Mouse (Mus musculus) embryonic facial prominence, embryonic 15.5 days (tissue): ENCODE measurements around the gene Sec13. TPM values are rescaled to one million over a fixed set of nuclear protein-coding genes. Genes with fewer than 3 reads are reported as not detected.

ENCODE experiments used
- ATAC-seq: fragments of 200-750 bp; cut with Nextera tagmentation; 2 replicates; pipeline ENCODE4 v1.8.0; 2017; ENCODE audit warnings: low read depth, moderate TSS enrichment; ENCODE audit not compliant: insufficient number of reproducible peaks, low FRiP score, low TSS enrichment
- H3K27ac ChIP-seq: fragments of 300-500 bp; sonication (generic); replicated peaks from 2 replicates; pipeline ENCODE4 v1.5.1; 2015; ENCODE audit warnings: mild to moderate bottlenecking, inconsistent platforms
- H3K27me3 ChIP-seq: fragments of 300-500 bp; sonication (generic); 2 replicates; pipeline ENCODE4 v1.6.1; 2015; ENCODE audit warnings: inconsistent platforms
- H3K36me3 ChIP-seq: fragments of 300-500 bp; sonication (generic); 2 replicates; pipeline ENCODE4 v1.6.1; 2015; ENCODE audit warnings: mild to moderate bottlenecking, inconsistent platforms
- H3K4me1 ChIP-seq: fragments of 300-500 bp; sonication (generic); 2 replicates; pipeline ENCODE4 v1.6.1; 2015; ENCODE audit warnings: inconsistent platforms
- H3K4me2 ChIP-seq: fragments of 300-500 bp; sonication (generic); replicated peaks from 2 replicates; pipeline ENCODE4 v1.6.1; 2015; ENCODE audit warnings: mild to moderate bottlenecking, inconsistent platforms
- H3K4me3 ChIP-seq: fragments of 300-500 bp; sonication (generic); replicated peaks from 2 replicates; pipeline ENCODE4 v1.5.1; 2015; ENCODE audit warnings: mild to moderate bottlenecking, inconsistent platforms
- H3K9ac ChIP-seq: fragments of 300-500 bp; sonication (generic); 2 replicates; pipeline ENCODE4 v1.6.1; 2015; ENCODE audit warnings: inconsistent platforms
- H3K9me3 ChIP-seq: fragments of 300-500 bp; sonication (generic); replicated peaks from 2 replicates; pipeline ENCODE4 v1.6.1; 2016; ENCODE audit warnings: inconsistent platforms
- WGBS: fragments of 180-500 bp; shearing (Covaris S2); methylation state at CpG from one replicate; pipeline ENCODE4 v1.1.7; 2015; 5-methylcytosine and 5-hydroxymethylcytosine counted together
- polyA plus RNA-seq: library from polyadenylated mRNA; unstranded; fragments of >200 nt; fragmentation: Nextera tagmentation; extraction: Ambion mirVana; gene quantifications from 2 replicates; pipeline ENCODE4 v1.2.1, GENCODE M21; 2015

Gene Sec13
- polyA plus RNA-seq, 1 experiment from 2014 or later, result 283 TPM

DNA sequence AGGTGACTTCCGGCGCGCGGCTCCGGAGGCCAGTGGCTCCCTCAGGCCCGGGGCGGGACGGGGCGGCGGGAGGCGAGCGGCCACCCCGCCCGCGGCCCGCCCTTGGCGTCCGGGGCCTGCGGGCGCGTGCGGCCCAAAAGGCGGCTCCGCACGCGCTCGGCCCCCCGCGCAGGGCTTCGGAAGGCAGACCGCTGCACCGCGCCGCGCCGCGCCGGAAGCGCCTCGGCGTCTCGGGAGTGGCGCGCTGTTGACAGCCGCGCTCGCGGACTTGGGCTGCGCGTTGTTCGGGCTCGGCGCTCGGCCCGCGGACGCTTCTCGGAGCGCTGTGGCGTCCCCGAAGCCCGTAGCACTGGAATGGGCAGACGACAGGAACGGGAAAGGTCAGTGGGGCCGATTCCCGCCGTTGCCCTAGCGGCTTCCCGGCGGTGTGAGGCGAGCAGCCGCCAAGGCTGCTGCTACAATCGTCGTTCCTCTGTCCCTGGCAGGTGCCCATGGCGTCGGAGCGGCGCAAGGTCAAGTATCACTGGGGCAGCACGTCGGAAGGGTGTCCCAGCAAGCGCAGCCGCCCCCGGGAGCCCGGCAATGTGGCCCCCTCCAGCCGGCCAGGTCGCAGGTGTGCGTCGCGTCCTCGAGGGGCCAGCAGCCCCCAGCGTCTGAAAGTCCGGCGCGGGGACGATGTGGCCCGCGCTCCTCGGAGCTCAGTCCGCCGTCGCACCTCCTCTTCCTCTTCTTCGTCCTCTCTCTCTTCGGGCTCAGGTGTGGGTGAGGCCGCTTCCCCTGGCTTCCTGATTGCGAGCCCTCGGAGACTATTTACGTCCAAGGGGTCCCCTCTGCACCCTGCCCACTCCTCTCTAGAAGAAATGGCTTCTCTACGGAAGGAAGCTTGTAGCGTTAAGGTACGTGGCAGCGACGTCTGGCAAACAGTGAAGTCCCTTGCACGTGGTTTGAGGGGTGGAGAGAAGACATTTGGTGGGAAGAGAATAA, 43.0 kb downstream of the Sec13 start:
- WGBS, result under 1% methylated on average over 113 of the region's 113 CpGs
- peaks cover 27% of the 10 kb centered on the region for H3K36me3 ChIP-seq
- H3K4me2 ChIP-seq, result peak overlapping the region; percentile 93
- peaks cover 22% of the 10 kb centered on the region for H3K4me1 ChIP-seq
- peak overlapping the region; percentile 52 for H3K9ac ChIP-seq
- peak overlapping the region; percentile 88 for H3K27ac ChIP-seq
- peak; percentile 69 for ATAC-seq
- peak overlapping the region; percentile 65 for H3K4me3 ChIP-seq
- no peaks in the 10 kb centered on the region for H3K9me3 ChIP-seq
- no peaks in the 10 kb centered on the region for H3K27me3 ChIP-seq

DNA sequence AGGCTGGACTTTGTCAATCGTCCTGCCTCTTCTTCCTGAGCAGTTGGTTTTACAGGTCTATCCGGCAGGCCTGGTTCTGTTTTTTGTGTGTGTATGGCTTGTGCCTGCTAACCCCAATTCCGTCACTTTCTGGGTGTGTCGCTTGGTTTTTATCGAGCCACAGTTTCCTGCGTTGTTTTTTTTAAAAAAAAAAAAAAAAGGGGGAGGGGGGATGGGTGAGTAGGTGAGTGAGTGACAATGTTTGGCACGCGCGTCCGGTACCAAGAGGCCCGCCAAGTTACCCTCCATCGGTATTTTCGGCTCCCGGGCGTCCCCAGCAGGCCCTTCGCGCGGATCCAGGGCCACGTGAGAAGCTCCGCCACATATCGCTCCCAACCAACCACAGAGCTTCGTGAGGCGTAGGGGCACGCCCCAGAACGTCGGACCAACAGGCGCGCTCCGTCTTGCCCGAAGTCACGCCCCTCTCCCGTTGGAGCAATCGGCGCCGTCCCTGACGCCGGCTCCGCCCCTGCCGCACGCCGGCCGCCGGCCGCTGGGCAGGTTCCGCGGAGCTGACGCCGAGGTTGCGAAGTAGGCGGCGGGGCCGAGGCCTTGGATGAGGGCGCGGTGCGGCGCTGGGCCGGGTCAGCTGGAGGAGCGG, 43.8 kb downstream of the Sec13 start, which contains the start of gene Tatdn2:
Gene Tatdn2 (plus strand): TSS at position 469 of the 640 bp plus-strand sequence.
- WGBS, result under 1% methylated on average over 58 of the region's 58 CpGs

DNA sequence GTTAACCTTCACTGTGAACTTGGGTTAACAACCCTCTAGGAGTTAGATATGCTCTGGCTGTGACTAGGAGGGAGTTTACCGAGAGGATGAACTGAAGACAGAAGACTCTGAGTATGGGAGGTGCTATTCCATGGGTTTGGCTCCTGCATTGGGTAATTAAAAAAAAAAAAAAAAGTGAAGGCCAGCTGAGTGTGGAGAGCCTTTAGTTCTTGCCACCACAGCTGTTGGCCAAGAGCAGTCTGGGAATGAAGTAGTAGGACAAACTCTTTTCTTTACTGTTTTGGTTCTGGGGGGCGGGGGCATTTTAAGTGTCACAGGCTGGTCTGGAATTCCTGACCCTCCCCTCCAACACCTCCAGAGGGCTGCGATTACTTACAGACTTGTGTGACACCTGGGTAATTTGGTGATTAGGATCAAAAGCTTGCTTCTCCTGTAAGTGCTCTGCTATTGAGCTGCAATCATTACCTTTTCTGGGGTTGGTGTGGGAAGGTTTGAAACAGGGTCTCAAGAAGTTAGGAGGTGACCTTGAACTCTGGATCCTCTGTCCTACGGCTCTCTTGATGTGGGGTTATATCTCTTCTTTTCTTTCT, 44.7 kb downstream of the Sec13 start:
- Histone ChIP-seq H3K9ac (0 out of 2 replicates have a peak overlapping the region, but pooled peaks have one; percentile 2), H3K9me3 (no peaks in the 10 kb centered on the region), H3K4me2 (peak overlapping the region; percentile 93), H3K4me1 (peaks cover 24% of the 10 kb centered on the region), H3K36me3 (peaks cover 11% of the 10 kb centered on the region), H3K4me3 (peak overlapping the region; percentile 65), H3K27me3 (no peaks in the 10 kb centered on the region), H3K27ac (peak overlapping the region; percentile 88)
- WGBS, result 72% methylated on average over 4 of the region's 4 CpGs
- ATAC-seq, result no peak

More for the DNA sequence above, 43.8 kb downstream of the Sec13 start, which contains the start of gene Tatdn2:
- Histone ChIP-seq H3K4me1 (peaks cover 22% of the 10 kb centered on the region), H3K9ac (peak within 1 kb of the TSS; percentile 52), H3K9me3 (no peaks in the 10 kb centered on the region), H3K27me3 (no peaks in the 10 kb centered on the region), H3K27ac (peak within 1 kb of the TSS; percentile 88), H3K4me2 (peak within 1 kb of the TSS; percentile 93), H3K36me3 (peaks cover 19% of the 10 kb centered on the region), H3K4me3 (peak within 1 kb of the TSS; percentile 65)
- ATAC-seq, result peak; percentile 98

DNA sequence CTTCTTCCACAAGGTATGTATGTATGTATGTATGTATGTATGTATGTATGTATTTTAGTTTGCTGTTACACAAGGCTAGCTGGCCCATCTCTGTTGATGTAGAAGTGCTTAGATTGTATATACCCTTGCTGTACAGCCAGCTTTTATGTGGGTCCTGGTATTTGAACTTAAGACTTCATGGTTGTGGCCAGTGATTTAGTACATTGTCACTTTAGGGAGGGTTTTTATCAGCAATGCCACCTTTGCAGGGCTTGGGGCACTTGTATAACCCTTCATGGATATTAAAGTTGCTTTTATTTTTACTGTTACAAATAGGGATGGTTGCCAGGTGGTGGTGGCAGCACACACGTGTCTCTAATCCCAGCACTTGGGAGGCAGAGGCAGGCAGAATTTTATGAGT, 45.3 kb downstream of the Sec13 start:
- 68% methylated on average over 1 of the region's 1 CpGs for WGBS
- H3K9me3 ChIP-seq, result no peaks in the 10 kb centered on the region
- ATAC-seq, result no peak

DNA sequence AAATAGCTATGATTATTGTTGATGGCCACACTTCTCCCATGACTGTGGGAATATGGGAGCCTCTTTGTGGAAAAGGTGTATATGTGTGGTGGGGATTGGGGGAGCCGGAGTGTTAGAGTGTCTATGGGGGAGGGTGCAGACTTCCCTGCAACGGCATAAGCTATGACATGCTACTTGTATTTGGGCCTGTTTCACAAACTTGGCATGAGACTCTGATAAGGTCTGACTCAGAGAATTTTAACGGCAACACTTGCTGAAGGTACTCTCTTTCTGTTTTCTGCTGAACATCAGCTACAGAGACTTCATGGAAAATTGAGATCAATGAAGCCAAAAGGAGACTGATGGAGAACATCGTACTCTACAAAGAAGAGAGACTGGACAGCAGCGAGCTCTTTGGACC, 47.2 kb downstream of the Sec13 start:
- Histone ChIP-seq H3K9me3 (no peaks in the 10 kb centered on the region), H3K4me1 (peaks cover 27% of the 10 kb centered on the region), H3K27ac (no peak overlapping the region), H3K9ac (no peak overlapping the region), H3K4me2 (no peak overlapping the region), H3K36me3 (no peaks in the 10 kb centered on the region), H3K27me3 (no peaks in the 10 kb centered on the region), H3K4me3 (no peak overlapping the region)
- ATAC-seq, result no peak
- WGBS, result 86% methylated on average over 5 of the region's 5 CpGs

More for the DNA sequence above, 45.3 kb downstream of the Sec13 start:
- Histone ChIP-seq H3K4me1 (peaks cover 31% of the 10 kb centered on the region), H3K4me2 (no peak overlapping the region), H3K9ac (no peak overlapping the region), H3K4me3 (no peak overlapping the region), H3K27ac (no peak overlapping the region), H3K27me3 (no peaks in the 10 kb centered on the region), H3K36me3 (peaks cover 5% of the 10 kb centered on the region; the same call in 1 of the 2 replicates)

DNA sequence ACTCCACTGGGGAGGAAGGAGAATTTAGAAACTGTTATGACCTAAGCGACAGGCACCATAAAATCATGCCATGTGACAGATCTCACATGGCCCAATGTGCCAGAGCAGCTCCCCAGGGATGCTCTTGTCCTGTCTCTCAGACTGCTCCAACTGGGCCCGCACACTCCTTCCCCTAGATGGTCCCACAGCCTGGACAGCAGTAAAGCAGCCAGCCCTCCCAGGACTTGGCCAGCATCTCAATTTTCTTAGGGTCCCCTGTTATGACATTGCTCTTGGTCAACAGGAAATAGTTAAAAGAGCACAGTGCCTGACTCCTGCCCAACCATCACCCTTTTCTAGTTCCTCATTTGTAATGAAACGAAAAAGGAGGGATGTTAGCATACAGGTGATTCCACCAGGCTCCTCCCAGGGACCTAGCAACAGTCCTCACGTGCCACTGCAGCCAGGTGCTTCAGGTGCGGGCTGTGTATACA, 47.8 kb downstream of the Sec13 start:
- H3K27ac ChIP-seq, result no peak overlapping the region
- no peak overlapping the region for H3K9ac ChIP-seq
- no peaks in the 10 kb centered on the region for H3K9me3 ChIP-seq
- H3K36me3 ChIP-seq, result no peaks in the 10 kb centered on the region
- ATAC-seq, result no peak
- 78% methylated on average over 5 of the region's 5 CpGs for WGBS
- no peak overlapping the region for H3K4me3 ChIP-seq
- no peaks in the 10 kb centered on the region for H3K27me3 ChIP-seq
- no peak overlapping the region for H3K4me2 ChIP-seq
- H3K4me1 ChIP-seq, result peaks cover 21% of the 10 kb centered on the region

DNA sequence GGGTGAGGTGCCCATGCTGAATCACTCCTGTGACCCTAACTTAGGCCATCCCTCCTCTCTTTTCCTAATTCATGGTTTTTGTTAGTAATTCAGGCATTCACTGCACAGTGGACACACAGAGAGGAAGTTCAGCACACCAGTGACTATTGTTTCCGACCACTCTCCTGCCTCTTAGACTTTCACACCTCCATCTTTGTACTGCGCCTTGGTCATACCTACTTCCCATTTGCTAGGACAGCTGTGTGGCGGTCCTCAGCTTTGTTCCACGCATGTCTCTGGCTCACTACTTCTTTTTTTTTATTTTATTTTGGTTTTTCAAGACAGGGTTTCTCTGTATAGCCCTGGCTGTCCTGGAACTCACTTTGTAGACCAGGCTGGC, 49.5 kb downstream of the Sec13 start:
- ATAC-seq, result no peak
- 66% methylated on average over 4 of the region's 4 CpGs for WGBS
- H3K27ac ChIP-seq, result peak overlapping the region; percentile 55; the same call in 1 of the 2 replicates
- no peaks in the 10 kb centered on the region for H3K9me3 ChIP-seq
- H3K27me3 ChIP-seq, result no peaks in the 10 kb centered on the region
- H3K9ac ChIP-seq, result no peak overlapping the region
- no peak overlapping the region for H3K4me3 ChIP-seq
- H3K4me1 ChIP-seq, result peaks cover 19% of the 10 kb centered on the region
- no peaks in the 10 kb centered on the region for H3K36me3 ChIP-seq
- H3K4me2 ChIP-seq, result peak overlapping the region; percentile 21; the same call in 1 of the 2 replicates

DNA sequence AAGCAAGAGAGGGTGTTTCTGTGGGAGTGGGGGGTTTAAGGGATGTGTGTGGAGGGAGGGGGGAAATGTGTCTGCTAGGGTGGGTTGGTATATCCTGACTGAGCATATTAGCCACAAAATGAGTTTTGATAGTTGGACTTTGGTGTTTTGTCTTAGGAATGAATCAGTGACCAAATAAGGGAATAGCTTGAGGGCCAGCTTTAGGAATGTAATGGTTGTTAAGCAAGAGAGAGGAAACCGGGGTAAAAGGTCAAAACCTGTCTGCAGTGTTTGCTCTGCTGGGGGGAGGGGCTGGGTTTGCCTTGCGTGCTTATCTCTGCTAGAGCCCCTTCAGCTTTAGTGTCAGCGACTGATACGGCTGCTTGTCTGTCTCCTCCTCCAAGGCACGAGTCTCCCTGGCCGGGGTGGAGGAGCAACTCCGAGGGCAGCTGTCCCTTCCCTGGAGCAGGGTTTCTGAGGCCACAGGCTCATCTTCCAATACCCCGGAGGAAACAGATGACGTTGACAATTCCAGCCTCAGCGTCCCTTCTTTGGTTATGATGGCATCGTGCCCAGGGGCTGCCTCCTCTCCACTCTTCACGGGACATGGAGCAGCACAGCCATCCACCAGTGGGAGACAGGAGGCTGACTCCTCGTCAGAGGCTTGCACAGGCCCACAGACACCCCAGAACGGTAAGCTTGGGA, 50.0 kb downstream of the Sec13 start:
- Histone ChIP-seq H3K4me3 (no peak overlapping the region), H3K27ac (peak overlapping the region; percentile 55; the same call in 1 of the 2 replicates), H3K27me3 (no peaks in the 10 kb centered on the region), H3K9me3 (no peaks in the 10 kb centered on the region), H3K4me1 (peaks cover 14% of the 10 kb centered on the region), H3K36me3 (no peaks in the 10 kb centered on the region), H3K4me2 (peak overlapping the region; percentile 21), H3K9ac (no peak overlapping the region; the same call in 1 of the 2 replicates)
- peak; percentile 40; the same call in 1 of the 2 replicates for ATAC-seq
- 3% methylated on average over 14 of the region's 14 CpGs for WGBS

DNA sequence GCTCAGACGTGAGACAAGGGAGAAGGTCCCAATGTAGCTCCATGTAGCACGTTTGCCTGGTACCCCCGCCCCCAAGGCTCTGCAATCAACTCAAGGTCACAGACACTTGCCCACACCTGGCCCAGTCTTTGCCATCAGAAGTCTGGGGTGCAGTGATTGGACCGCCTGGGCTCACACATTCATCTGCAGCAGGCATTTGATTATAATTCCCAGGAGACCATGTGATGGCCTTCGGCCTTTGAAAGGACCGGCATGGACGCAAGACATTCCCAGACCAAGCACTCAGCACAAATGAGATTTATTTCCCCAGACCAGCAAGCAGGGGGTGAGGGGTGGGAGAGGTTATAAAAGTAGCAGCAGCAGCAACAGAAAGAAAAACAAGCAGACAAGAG, 50.5 kb downstream of the Sec13 start:
- Histone ChIP-seq H3K9me3 (no peaks in the 10 kb centered on the region), H3K9ac (no peak overlapping the region), H3K27me3 (no peaks in the 10 kb centered on the region), H3K4me3 (no peak overlapping the region), H3K4me2 (0 out of 2 replicates have a peak overlapping the region, but pooled peaks have one; percentile 21), H3K27ac (peak overlapping the region; percentile 22; the same call in 1 of the 2 replicates), H3K36me3 (no peaks in the 10 kb centered on the region), H3K4me1 (peaks cover 14% of the 10 kb centered on the region)
- no peak for ATAC-seq
- WGBS, result 18% methylated on average over 7 of the region's 7 CpGs

DNA sequence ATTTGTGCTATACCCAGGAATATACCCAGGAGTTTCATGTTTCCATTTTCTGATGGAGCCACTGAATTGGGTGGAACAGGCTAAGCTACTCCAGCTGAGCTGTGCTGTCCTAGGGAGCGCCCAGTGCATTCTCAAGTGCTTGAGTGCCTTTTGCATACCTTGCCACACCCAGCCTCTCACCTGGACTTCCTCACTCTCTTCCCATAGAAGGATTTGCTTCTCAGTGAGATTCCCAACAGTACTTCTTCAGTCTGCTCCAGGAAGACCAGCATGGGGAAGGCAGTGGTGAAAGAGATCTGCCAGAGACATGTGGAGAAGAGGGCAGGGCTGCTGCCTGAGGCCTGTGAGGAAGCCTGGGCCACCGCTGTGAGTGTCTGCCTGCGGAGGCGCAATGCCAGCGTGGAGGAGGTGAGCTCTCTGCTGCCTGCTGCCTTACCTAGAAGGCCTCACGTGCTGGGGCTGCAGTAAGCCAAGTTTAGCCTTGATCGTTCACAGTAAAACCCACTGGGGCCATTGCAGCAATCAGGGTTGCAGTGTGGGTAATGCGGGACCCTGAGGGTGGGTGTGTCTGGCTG, 53.9 kb downstream of the Sec13 start:
- no peak overlapping the region for H3K4me2 ChIP-seq
- ATAC-seq, result no peak
- no peak overlapping the region; the same call in 1 of the 2 replicates for H3K9ac ChIP-seq
- H3K36me3 ChIP-seq, result no peaks in the 10 kb centered on the region
- H3K9me3 ChIP-seq, result no peaks in the 10 kb centered on the region
- H3K27me3 ChIP-seq, result no peaks in the 10 kb centered on the region
- no peak overlapping the region for H3K4me3 ChIP-seq
- no peak overlapping the region; the same call in 1 of the 2 replicates for H3K27ac ChIP-seq
- 38% methylated on average over 8 of the region's 8 CpGs for WGBS
- peaks cover 14% of the 10 kb centered on the region for H3K4me1 ChIP-seq
